13 mouse cellular contexts compared by ENCODE assay signal in genomic region chr14:46480396-46480795, GRCm38 (mm10).
"Had no signal": no experiment of that assay in that cellular context is flagged by ENCODE, and none has a peak within 500 bp of the region (broad histone marks: within the 10 kb centered on the region; RNA-seq: fewer than 3 reads in every experiment).

No protein-coding gene starts in this region.

- DNase-seq: gastrocnemius, postnatal 14 days; gastrocnemius, postnatal 36 days; heart, adult 18-20 months; heart, postnatal 10 days; heart, postnatal 36 days; kidney, adult 11 months; kidney, adult 2 months; kidney, adult 9 months; kidney, postnatal 14 days; kidney, postnatal 36 days; layer of hippocampus, adult 9-11 months; layer of hippocampus, postnatal 36 days; left cerebral cortex, postnatal 4 days had no signal
